Mouse (Mus musculus) stomach, embryonic 16.5 days (tissue): ENCODE results near the gene Tmem86b. TPM values are rescaled to one million over a fixed set of nuclear protein-coding genes. Genes with fewer than 3 reads are reported as not detected.
"Not testable (repeated sequence)": the region's sequence is repeated elsewhere in the genome, so short reads cannot be mapped to it uniquely, and the experiment has no call there.

Experiments used
- ATAC-seq: fragments of 200-750 bp; cut with Nextera tagmentation; 2 replicates; pipeline ENCODE4 v1.8.0; 2017; ENCODE audit warnings: moderate number of reproducible peaks, moderate TSS enrichment; ENCODE audit not compliant: insufficient read depth, low FRiP score
- H3K27ac ChIP-seq: fragments of 300-500 bp; sonication (generic); 2 replicates; pipeline ENCODE4 v1.5.1; 2014; ENCODE audit warnings: low read length
- H3K27me3 ChIP-seq: fragments of 300-500 bp; sonication (generic); 2 replicates; pipeline ENCODE4 v1.6.1; 2014; ENCODE audit warnings: low read length, control low read depth, mixed read lengths; ENCODE audit not compliant: control insufficient read depth, insufficient read depth
- H3K36me3 ChIP-seq: fragments of 300-500 bp; sonication (generic); 2 replicates; pipeline ENCODE4 v1.6.1; 2014; ENCODE audit warnings: low read length; ENCODE audit not compliant: control insufficient read depth, insufficient read depth
- H3K4me1 ChIP-seq: fragments of 300-500 bp; sonication (generic); 2 replicates; pipeline ENCODE4 v1.6.1; 2014; ENCODE audit warnings: low read length, control low read depth, mixed read lengths; ENCODE audit not compliant: control insufficient read depth, insufficient read depth
- H3K4me2 ChIP-seq: fragments of 300-500 bp; sonication (generic); 2 replicates; pipeline ENCODE4 v1.6.1; 2014; ENCODE audit warnings: low read depth, low read length, mixed read lengths
- H3K4me3 ChIP-seq: fragments of 300-500 bp; sonication (generic); replicated peaks from 2 replicates; pipeline ENCODE4 v1.5.1; 2014; ENCODE audit warnings: mild to moderate bottlenecking, low read length
- H3K9ac ChIP-seq: fragments of 300-500 bp; sonication (generic); 2 replicates; pipeline ENCODE4 v1.6.1; 2014; ENCODE audit warnings: low read length
- H3K9me3 ChIP-seq: fragments of 300-500 bp; sonication (generic); replicated peaks from 2 replicates; pipeline ENCODE4 v1.6.1; 2016; ENCODE audit warnings: low read length, control low read depth; ENCODE audit not compliant: control insufficient read depth
- WGBS: fragments of 180-500 bp; shearing (Covaris S2); extraction: QIAGEN DNeasy Blood & Tissue Kit; methylation state at CpG from one replicate; pipeline ENCODE4 v1.1.7; 2014; 5-methylcytosine and 5-hydroxymethylcytosine counted together
- polyA plus RNA-seq: library from polyadenylated mRNA; unstranded; fragments of >200 nt; fragmentation: Nextera tagmentation; extraction: Ambion mirVana; gene quantifications from 2 replicates; pipeline ENCODE4 v1.2.1, GENCODE M21; 2015

Gene Tmem86b
- polyA plus RNA-seq, 1 experiment from 2014 or later: 3.4 TPM

- Histone ChIP-seq H3K4me3 (no peak overlapping the region), H3K4me1 (no peaks in the 10 kb centered on the region), H3K36me3 (no peaks in the 10 kb centered on the region), H3K9ac (no peak overlapping the region), H3K27ac (no peak overlapping the region), H3K9me3 (no peaks in the 10 kb centered on the region), H3K4me2 (no peak overlapping the region), H3K27me3 (no peaks in the 10 kb centered on the region)
- ATAC-seq: no peak
- 53% methylated on average over 14 of the region's 14 CpGs for WGBS
Measured at GRCm38 (mm10) chr7:4613740-4614403, 17.4 kb downstream of the Tmem86b start.

DNA sequence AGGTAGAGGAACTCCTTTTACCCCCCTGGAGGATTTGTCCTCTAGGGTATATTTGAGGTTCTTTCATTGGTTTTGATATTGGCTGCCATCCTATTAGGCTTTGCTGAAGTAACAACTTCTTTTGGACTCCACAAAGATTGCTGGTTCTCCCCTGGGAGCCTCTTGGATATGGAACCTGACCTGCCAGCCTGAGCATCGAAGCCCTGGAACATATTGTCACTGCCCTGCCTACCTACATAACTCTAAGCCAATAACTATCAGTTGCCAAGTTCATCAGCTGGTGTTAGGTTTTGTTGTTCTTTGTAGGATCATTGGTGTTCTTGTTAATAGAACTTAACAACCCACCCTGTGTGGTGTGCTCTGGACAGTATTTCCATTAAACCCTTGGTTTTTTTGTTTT is 18.3 kb downstream of the Tmem86b start:
- Histone ChIP-seq H3K4me2 (no peak overlapping the region), H3K9ac (no peak overlapping the region), H3K4me1 (no peaks in the 10 kb centered on the region), H3K27me3 (no peaks in the 10 kb centered on the region), H3K27ac (no peak overlapping the region), H3K9me3 (no peaks in the 10 kb centered on the region), H3K36me3 (no peaks in the 10 kb centered on the region), H3K4me3 (no peak overlapping the region)
- 78% methylated on average over 1 of the region's 1 CpGs for WGBS
- no peak for ATAC-seq

DNA sequence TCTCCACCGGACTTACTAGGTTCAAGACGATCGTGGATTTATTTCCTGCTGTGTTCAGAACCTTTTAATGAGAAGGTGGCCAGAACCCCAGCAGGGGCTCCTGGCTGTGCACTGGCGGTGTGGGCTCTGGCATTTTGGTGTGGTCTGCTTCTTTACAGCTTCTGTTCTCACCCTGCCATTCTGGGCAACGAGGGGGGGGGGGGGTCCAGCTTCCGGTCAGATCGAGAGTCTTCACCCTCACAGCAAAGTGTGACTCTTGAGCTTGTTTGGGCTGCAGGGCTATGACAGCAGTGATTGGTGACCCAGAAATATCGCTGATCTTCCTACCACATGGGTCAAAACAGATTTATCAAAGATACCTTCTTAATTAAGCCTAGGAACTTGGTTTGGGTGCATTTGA is 18.8 kb downstream of the Tmem86b start:
- no peak overlapping the region for H3K4me2 ChIP-seq
- 56% methylated on average over 8 of the region's 8 CpGs for whole genome bisulfite sequencing
- no peaks in the 10 kb centered on the region for H3K9me3 ChIP-seq
- no peak overlapping the region for H3K27ac ChIP-seq
- ATAC-seq: no peak
- H3K4me3 ChIP-seq: no peak overlapping the region
- no peak overlapping the region for H3K9ac ChIP-seq
- no peaks in the 10 kb centered on the region for H3K36me3 ChIP-seq
- no peaks in the 10 kb centered on the region for H3K4me1 ChIP-seq
- no peaks in the 10 kb centered on the region for H3K27me3 ChIP-seq

DNA sequence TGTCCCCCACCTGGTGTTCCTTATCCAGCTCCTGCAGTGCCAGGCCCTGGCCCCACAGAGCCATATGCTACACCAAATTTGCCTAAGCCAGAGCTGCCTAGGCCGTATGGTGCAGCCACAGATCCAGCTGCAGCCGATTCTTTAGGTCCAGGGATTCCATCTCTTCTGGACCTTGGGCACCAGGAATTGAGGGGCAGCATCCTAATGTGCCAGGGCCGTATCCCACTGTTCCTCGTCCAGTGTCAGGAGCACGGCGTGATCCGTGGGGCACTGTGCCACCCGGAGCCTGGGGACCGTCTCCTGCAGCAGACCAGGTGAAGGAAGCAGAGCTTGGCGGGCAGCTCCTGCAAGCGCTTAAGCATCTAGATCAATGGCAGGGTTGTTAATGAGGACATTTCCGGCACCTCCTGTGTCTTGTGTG is 19.3 kb downstream of the Tmem86b start:
- no peaks in the 10 kb centered on the region for H3K4me1 ChIP-seq
- H3K9me3 ChIP-seq: no peaks in the 10 kb centered on the region
- no peak overlapping the region for H3K4me3 ChIP-seq
- H3K9ac ChIP-seq: no peak overlapping the region
- ATAC-seq: no peak
- no peaks in the 10 kb centered on the region for H3K36me3 ChIP-seq
- H3K27me3 ChIP-seq: no peaks in the 10 kb centered on the region
- no peak overlapping the region for H3K27ac ChIP-seq
- no peak overlapping the region for H3K4me2 ChIP-seq
- 78% methylated on average over 12 of the region's 12 CpGs for WGBS

GRCm38 (mm10) chr7:4611511-4611910 is 19.7 kb downstream of the Tmem86b start:
- H3K36me3 ChIP-seq: no peaks in the 10 kb centered on the region
- whole genome bisulfite sequencing: 82% methylated on average over 12 of the region's 12 CpGs
- H3K27me3 ChIP-seq: no peaks in the 10 kb centered on the region
- H3K4me2 ChIP-seq: no peak overlapping the region
- H3K4me3 ChIP-seq: no peak overlapping the region
- no peak overlapping the region for H3K9ac ChIP-seq
- ATAC-seq: no peak
- no peaks in the 10 kb centered on the region for H3K4me1 ChIP-seq
- H3K27ac ChIP-seq: no peak overlapping the region
- no peaks in the 10 kb centered on the region for H3K9me3 ChIP-seq

GRCm38 (mm10) chr7:4608002-4608401 is 23.2 kb downstream of the Tmem86b start:
- no peaks in the 10 kb centered on the region for H3K4me1 ChIP-seq

GRCm38 (mm10) chr7:4603873-4604272 is 27.3 kb downstream of the Tmem86b start, which contains the start of gene Ptprh:
Gene Ptprh (minus strand): TSS chr7:4604041.
- 55% methylated on average over 6 of the region's 6 CpGs for WGBS
- Histone ChIP-seq H3K4me1 (no peaks in the 10 kb centered on the region; the same call in 1 of the 2 replicates), H3K27me3 (no peaks in the 10 kb centered on the region), H3K4me3 (no peak within 1 kb of the TSS), H3K36me3 (no peaks in the 10 kb centered on the region), H3K4me2 (no peak within 1 kb of the TSS), H3K27ac (peak within 1 kb of the TSS; percentile 56; the same call in 1 of the 2 replicates), H3K9ac (no peak within 1 kb of the TSS), H3K9me3 (no peaks in the 10 kb centered on the region)
- peak; percentile 37; the same call in 1 of the 2 replicates for ATAC-seq

More at GRCm38 (mm10) chr7:4608002-4608401, 23.2 kb downstream of the Tmem86b start:
- Histone ChIP-seq H3K27me3 (no peaks in the 10 kb centered on the region), H3K27ac (no peak overlapping the region), H3K9ac (no peak overlapping the region), H3K4me2 (no peak overlapping the region), H3K9me3 (no peaks in the 10 kb centered on the region), H3K4me3 (no peak overlapping the region), H3K36me3 (no peaks in the 10 kb centered on the region)
- ATAC-seq: peak; percentile 67; the same call in 1 of the 2 replicates
- 65% methylated on average over 5 of the region's 5 CpGs for WGBS

GRCm38 (mm10) chr7:4602969-4603368 is 28.3 kb downstream of the Tmem86b start:
- Histone ChIP-seq H3K9me3 (no peaks in the 10 kb centered on the region), H3K27me3 (no peaks in the 10 kb centered on the region), H3K27ac (peak overlapping the region; percentile 26; the same call in 1 of the 2 replicates), H3K4me1 (no peaks in the 10 kb centered on the region; the same call in 1 of the 2 replicates), H3K4me3 (no peak overlapping the region), H3K4me2 (no peak overlapping the region), H3K36me3 (no peaks in the 10 kb centered on the region), H3K9ac (no peak overlapping the region)
- ATAC-seq: no peak
- 69% methylated on average over 6 of the region's 6 CpGs for WGBS

GRCm38 (mm10) chr7:4597046-4597445 is 34.2 kb downstream of the Tmem86b start:
- H3K4me2 ChIP-seq, H3K4me3 ChIP-seq, H3K36me3 ChIP-seq, H3K9ac ChIP-seq, H3K4me1 ChIP-seq, H3K27me3 ChIP-seq, ATAC-seq, H3K9me3 ChIP-seq, H3K27ac ChIP-seq: not testable (repeated sequence)
- 74% methylated on average over 4 of the region's 4 CpGs for WGBS
